Mouse (Mus musculus) E14TG2a.4 (cell line): ENCODE measurements around the gene Gm11032.

Experiments used
- CTCF ChIP-seq: conservative IDR thresholded peaks from 2 replicates; pipeline ENCODE4 v1.5.1; 2014; ENCODE audit warnings: low read length
- NANOG ChIP-seq: IDR thresholded peaks from 2 replicates; pipeline ENCODE4 v1.6.1; 2014; ENCODE audit warnings: borderline replicate concordance, low read length, mixed read lengths
- POU5F1 ChIP-seq: IDR thresholded peaks from 2 replicates; pipeline ENCODE4 v1.6.1; 2014; ENCODE audit warnings: low read length, borderline replicate concordance

- TF ChIP-seq CTCF (no peak), POU5F1 (no peak), NANOG (no peak)
Measured at GRCm38 (mm10) chr11:4620017-4620485, at the start of gene Gm11032.
